In genomic region chr3:69049011-69049410, GRCm38 (mm10) we compare ENCODE assay signal across 11 mouse cellular contexts.
"Had no signal": no experiment of that assay in that cellular context is flagged by ENCODE, and none has a peak within 500 bp of the region (broad histone marks: within the 10 kb centered on the region; RNA-seq: fewer than 3 reads in every experiment).

No protein-coding gene starts in this region.

- H3K4me3 ChIP-seq: liver, embryonic 13.5 days had no signal

- H3K27me3 ChIP-seq: liver, embryonic 13.5 days had no signal

- DNase-seq: kidney, adult 2 months; kidney, postnatal 25 days; liver, embryonic 13.5 days; lung, adult 2 months; lung, postnatal 14 days; lung, postnatal 4 days; midbrain, embryonic 14.5 days; right cerebral cortex, postnatal 4 days; thymus, postnatal 36 days had no signal

- H3K27ac ChIP-seq: kidney, postnatal 0 days; stomach, postnatal 0 days had no signal
